Mouse (Mus musculus) c-Kit-positive CD71-positive TER-119-positive erythroid progenitor cells, embryonic 14.5 days (primary cell): Measurements from ENCODE around the gene Zfp574.
"Not testable (repeated sequence)": the region's sequence is repeated elsewhere in the genome, so short reads cannot be mapped to it uniquely, and the experiment has no call there.

Experiments
- DNase-seq: peaks from one replicate; pipeline ENCODE4 v3.0.0-alpha.2; 2013; ENCODE audit warnings: low spot score

Gene Zfp574

GRCm38 (mm10) chr7:25071979-25072715 is at the start of gene Zfp574, which contains the start of gene Grik5:
Zfp574 (plus strand) TSS chr7:25072567.
Grik5 (minus strand) TSS chr7:25072346.
- DNase-seq = no peak

DNA sequence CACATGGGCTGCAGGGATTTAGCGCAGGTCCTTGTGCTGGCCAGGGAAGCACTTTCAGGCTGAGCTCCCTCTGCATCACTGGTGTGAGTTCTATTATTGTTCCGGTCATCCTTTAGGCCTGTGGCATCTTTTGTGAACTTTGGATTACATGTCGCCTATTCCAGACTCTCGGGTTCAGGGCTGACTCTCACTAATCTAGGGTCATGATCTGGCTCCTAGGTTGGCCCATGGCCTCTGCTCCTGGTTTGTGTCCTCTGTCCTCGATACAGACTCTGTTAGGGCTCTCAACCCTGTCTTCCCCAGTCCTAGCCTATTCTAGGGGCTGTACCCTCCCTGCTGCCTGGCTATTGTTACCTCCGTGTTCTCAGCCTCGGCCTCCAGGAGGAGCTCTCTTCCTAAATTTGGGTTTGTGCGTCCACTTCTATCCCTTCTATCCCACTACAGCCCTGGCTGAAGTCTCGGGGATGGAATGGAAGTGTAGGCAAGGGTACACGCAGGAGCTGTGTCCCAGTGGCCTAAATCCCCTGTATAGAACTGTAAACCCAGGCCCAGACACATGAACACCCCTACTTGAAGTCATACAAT is 46.4 kb upstream of the Zfp574 start:
- no peak for DNase-seq

- no peak for DNase-seq
Measured at GRCm38 (mm10) chr7:25026452-25026851, 45.9 kb upstream of the Zfp574 start.

- DNase-seq = peak; percentile 69
Measured at GRCm38 (mm10) chr7:25030032-25030753, 42.2 kb upstream of the Zfp574 start.

DNA sequence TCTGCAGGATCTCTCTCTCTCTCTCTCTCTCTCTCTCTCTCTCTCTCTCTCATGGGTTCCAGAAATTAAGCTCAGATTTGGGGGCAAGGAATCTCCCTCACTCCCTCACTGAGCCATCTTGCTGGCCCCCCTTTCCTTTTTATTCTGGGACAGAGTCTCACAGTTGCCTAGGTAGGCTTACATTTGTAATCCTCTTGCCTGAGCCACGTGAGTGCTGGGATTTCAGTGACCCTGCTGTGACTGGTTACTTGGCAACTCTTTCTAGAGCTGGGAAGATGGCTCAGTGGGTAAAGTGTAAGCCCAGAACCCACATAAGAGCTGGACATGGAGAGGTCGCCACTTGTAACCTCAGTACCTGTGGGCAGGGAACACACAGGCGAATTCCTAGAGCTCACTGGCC is 40.8 kb upstream of the Zfp574 start:
- no peak for DNase-seq

- DNase-seq = no peak
Measured at GRCm38 (mm10) chr7:25034796-25035195, 37.6 kb upstream of the Zfp574 start.

- peak; percentile 61 for DNase-seq
Measured at GRCm38 (mm10) chr7:25035916-25036315, 36.5 kb upstream of the Zfp574 start.

DNA sequence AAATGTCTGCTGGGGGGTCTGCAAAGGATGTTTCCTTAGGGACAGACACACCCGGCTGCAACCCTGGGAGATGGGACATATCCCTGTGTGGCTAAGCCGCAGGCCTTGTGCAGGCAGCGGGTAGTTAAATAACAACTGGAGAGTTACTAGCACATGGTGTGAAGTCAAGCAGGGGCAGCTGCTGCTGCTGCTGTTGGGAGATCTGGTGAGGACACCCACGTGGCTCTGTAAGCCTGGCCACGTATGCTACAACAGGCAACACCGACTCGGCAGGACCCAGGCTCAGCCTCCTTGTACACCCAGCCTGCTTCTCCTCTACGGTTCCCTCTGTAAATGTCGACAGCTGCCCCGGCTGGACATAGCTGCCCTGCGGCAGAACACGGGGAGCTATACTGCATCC is 30.4 kb upstream of the Zfp574 start:
- no peak for DNase-seq

DNA sequence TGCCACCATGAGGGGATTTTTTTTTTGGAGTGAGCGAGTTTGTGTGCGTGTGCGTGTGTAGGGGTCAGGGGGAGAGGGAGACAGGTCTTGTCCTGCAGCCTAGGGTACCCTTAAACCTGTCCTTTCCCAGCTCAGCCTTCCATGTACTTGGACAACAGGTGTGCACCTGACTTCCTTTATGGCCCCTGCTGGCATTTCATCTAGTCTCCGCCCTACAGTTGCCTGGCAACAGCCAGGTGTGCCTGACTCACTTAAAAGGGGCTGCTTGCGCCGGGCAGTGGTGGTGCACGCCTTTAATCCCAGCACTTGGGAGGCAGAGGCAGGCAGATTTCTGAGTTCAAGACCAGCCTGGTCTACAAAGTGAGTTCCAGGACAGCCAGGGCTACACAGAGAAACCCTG is 27.8 kb upstream of the Zfp574 start:
- not testable (repeated sequence) for DNase-seq

DNA sequence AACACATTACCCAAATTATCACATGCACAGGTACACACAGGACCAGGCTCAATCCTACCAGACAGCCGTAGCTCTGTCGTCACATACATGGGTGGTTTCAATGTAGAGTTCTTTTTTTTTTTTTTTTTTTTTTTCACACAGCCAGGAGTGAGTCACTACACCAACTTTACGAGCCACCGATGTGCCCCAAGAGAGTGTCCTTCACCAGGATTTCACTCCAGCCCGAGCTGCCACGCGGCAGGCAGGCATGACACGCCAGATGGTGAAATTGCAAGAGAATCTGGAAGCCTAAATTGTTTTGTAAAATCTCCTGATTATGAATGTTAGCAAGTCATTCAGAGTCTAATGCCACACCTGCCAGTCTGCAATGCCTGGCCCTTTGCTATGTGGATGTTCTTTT is 25.0 kb upstream of the Zfp574 start:
- DNase-seq = no peak

DNA sequence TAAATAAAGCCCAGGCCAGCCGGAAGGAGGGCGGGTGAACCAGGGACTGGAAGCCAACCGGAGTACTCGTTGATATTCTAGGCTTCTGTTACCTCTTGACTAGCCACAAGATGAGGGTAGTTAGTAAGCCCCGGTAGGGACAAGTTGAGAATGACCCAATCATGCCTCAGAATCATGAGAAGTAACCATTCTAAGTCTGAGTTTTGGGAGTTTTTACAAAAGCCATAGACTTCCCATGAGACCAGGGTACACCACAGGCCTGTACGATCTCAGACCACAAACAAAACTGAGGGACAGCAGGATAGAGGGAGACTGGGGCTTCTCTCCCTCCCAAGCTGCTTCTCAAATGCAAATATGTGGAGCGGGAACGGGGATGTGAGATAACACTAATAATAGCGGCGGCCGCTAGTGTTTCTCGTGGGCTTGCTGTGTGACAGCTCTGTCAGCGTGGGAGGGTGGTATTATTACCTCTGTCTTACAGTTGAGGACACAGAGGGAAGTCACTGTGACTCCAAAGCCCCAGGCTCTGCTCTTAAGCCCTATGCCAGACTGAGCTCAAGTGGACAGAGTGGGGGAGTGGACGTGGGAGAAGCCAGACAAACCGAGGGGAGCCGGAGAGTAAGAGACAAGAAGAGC is 23.0 kb upstream of the Zfp574 start:
- DNase-seq = no peak

GRCm38 (mm10) chr7:25052587-25052986 is 19.8 kb upstream of the Zfp574 start:
- no peak for DNase-seq

GRCm38 (mm10) chr7:25056951-25057350 is 15.4 kb upstream of the Zfp574 start:
- DNase-seq = no peak

- DNase-seq = no peak
Measured at GRCm38 (mm10) chr7:25057888-25058287, 14.5 kb upstream of the Zfp574 start.

DNA sequence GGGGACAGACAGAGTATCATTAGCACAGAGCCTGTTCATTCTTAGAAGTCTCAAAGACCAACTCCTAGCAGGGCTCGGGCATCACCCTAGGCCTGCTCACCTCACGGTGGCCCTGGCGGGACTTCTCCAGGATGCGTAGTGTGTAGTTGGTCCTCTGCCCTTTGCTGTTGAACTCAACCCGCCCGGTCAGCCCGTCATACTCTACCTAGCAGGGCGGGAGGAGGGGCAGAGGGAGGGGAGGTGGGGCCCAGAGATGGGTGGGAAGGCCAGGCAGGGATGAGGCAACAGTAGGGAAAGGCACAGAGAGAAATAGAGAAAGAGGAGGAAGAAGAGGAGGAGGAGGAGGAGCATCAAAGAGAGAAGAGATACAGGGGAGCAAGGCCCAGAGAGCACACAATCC is 14.0 kb upstream of the Zfp574 start:
- no peak for DNase-seq

GRCm38 (mm10) chr7:25058836-25059235 is 13.5 kb upstream of the Zfp574 start:
- DNase-seq = no peak

DNA sequence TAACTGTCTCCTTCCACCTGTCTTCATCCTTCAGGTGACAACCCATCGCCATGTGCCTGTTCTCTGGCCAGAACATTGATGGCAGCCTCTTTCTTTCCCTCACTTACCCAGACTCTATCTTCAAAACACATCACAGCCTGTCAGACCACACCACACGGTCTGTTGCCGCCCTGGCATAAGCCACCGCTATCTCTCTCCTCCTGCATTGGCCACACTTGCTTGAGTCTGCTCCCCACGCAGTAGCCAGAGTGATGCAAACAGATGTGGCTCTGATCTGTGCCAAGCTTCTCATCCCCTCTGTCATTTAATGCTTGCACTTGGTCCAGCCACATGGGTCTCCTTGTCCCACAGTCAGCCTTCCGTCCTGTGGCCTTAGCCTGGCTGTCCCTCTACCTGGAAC is 9.0 kb upstream of the Zfp574 start:
- no peak for DNase-seq

DNA sequence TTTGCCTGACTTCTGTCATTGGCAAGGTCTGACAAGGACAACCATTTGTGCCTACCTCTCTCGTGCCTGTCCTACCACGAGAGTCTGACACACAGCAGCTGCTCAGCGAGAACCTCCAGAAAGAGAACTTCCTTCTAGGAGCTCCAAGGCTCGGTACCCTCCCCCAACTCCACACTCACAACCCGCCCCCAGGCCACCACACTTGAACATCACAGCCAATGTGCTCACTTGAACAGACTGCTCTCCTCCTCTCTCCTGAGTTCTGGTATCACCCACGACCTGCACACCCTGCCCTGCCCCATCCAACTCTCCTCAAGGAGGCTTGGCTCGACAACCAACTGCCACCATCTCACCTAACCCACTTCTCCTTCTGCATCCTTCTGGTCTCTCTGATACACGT is 8.5 kb upstream of the Zfp574 start:
- DNase-seq = no peak

GRCm38 (mm10) chr7:25067338-25067737 is 5.0 kb upstream of the Zfp574 start:
- DNase-seq = no peak

- DNase-seq = no peak
Measured at GRCm38 (mm10) chr7:25067909-25068656, 4.3 kb upstream of the Zfp574 start.

GRCm38 (mm10) chr7:25068724-25069123 is 3.6 kb upstream of the Zfp574 start:
- DNase-seq = no peak
